Mouse (Mus musculus) adrenal gland, adult 18-20 months (tissue): ENCODE data around the gene Gm13290. TPM values are rescaled to one million over a fixed set of nuclear protein-coding genes. Genes with fewer than 3 reads are reported as not detected.
"Not testable (repeated sequence)": the region's sequence is repeated elsewhere in the genome, so short reads cannot be mapped to it uniquely, and the experiment has no call there.

Experiments
- DNase-seq, 2 experiments: peaks; one replicate each; pipeline ENCODE4 v3.0.0; 2021 to 2022; ENCODE audit warnings: low spot score in 2 of 2
- total RNA-seq, 2 experiments: library from RNA; stranded (reverse); gene quantifications; 1 replicate in 1 of 2; 2 replicates in 1 of 2; pipeline ENCODE4 v1.2.3; 2021

Gene Gm13290
- total RNA-seq, 2 experiments from 2014 or later: not detected

GRCm38 (mm10) chr4:88780320-88780719 lies 6.7 kb downstream of the Gm13290 start:
- not testable (repeated sequence) for DNase-seq

GRCm38 (mm10) chr4:88781831-88782230 lies 8.2 kb downstream of the Gm13290 start, which contains the start of gene Ifnz:
TSS of gene Ifnz (plus strand) at chr4:88782131.
- DNase-seq: not testable (repeated sequence)

- peak in 1 of 2 experiments; percentile 24 for DNase-seq
Observed at GRCm38 (mm10) chr4:88782335-88782734, 8.7 kb downstream of the Gm13290 start.

GRCm38 (mm10) chr4:88785409-88785808 lies 11.8 kb downstream of the Gm13290 start, which contains the start of gene Gm13276:
TSS of gene Gm13276 (plus strand) at chr4:88785709.
- not testable (repeated sequence) for DNase-seq

GRCm38 (mm10) chr4:88788402-88788801 lies 14.8 kb downstream of the Gm13290 start, which contains the start of gene Gm13277:
TSS of gene Gm13277 (plus strand) at chr4:88788632.
- peak; percentile 32 to 39 for DNase-seq

GRCm38 (mm10) chr4:88791250-88791649 lies 17.6 kb downstream of the Gm13290 start, which contains the start of gene Gm13278:
TSS of gene Gm13278 (plus strand) at chr4:88791550.
- not testable (repeated sequence) for DNase-seq

GRCm38 (mm10) chr4:88793936-88794675 lies 20.5 kb downstream of the Gm13290 start, which contains the start of gene Gm13275:
TSS of gene Gm13275 (plus strand) at chr4:88794487.
- DNase-seq: peak; percentile 66 to 79

- not testable (repeated sequence) for DNase-seq
Observed at GRCm38 (mm10) chr4:88797097-88797496, 23.5 kb downstream of the Gm13290 start, which contains the start of gene Gm13279. TSS of gene Gm13279 (plus strand) at chr4:88797397.

- DNase-seq: not testable (repeated sequence)
Observed at GRCm38 (mm10) chr4:88799365-88799764, 25.7 kb downstream of the Gm13290 start, which contains the start of gene Gm13285. TSS of gene Gm13285 (plus strand) at chr4:88799665.

- DNase-seq: not testable (repeated sequence)
Observed at GRCm38 (mm10) chr4:88802954-88803353, 29.3 kb downstream of the Gm13290 start, which contains the start of gene Gm13287. TSS of gene Gm13287 (plus strand) at chr4:88803254.

GRCm38 (mm10) chr4:88805231-88805630 lies 31.6 kb downstream of the Gm13290 start, which contains the start of gene Gm13288:
TSS of gene Gm13288 (plus strand) at chr4:88805531.
- DNase-seq: not testable (repeated sequence)

GRCm38 (mm10) chr4:88805761-88806160 lies 32.1 kb downstream of the Gm13290 start:
- peak; percentile 19 to 30 for DNase-seq

GRCm38 (mm10) chr4:88815928-88816327 lies 42.3 kb downstream of the Gm13290 start, which contains the start of gene Ifna7:
TSS of gene Ifna7 (plus strand) at chr4:88816228.
- no peak for DNase-seq

- DNase-seq: no peak
Observed at GRCm38 (mm10) chr4:88819659-88820058, 46.0 kb downstream of the Gm13290 start, which contains the start of gene Ifna11. TSS of gene Ifna11 (plus strand) at chr4:88819959.

- no peak for DNase-seq
Observed at GRCm38 (mm10) chr4:88822995-88823394, 49.4 kb downstream of the Gm13290 start.

Other genes starting within 250 kb of the Gm13290 start
- not detected for gene Ifna15, start 215.6 kb upstream of the Gm13290 start, total RNA-seq
- not detected for gene Ifna14, start 202.0 kb upstream of the Gm13290 start, total RNA-seq
- not detected for gene Ifna9, start 181.4 kb upstream of the Gm13290 start, total RNA-seq
- not detected for gene Ifna12, start 170.5 kb upstream of the Gm13290 start, total RNA-seq
- not detected for gene C87499, start 139.4 kb upstream of the Gm13290 start, total RNA-seq
- gene Ifna13, start 129.4 kb upstream of the Gm13290 start, total RNA-seq: not detected
- not detected for gene Ifna16, start 96.9 kb upstream of the Gm13290 start, total RNA-seq
- gene Ifna2, start 89.9 kb upstream of the Gm13290 start, total RNA-seq: not detected
- gene Ifnab, start 82.5 kb upstream of the Gm13290 start, total RNA-seq: not detected
- under 1 TPM in 1 of 2 experiments, not detected in 1; 0.40 TPM for gene Gm26566, start 52.0 kb upstream of the Gm13290 start, total RNA-seq
- gene Klhl9, start 51.4 kb upstream of the Gm13290 start, total RNA-seq: 10 to 100 TPM; 77.8 to 85.0 TPM
- gene Gm13271, start 19.0 kb upstream of the Gm13290 start, total RNA-seq: not detected
- not detected for gene Gm13283, start 13.7 kb upstream of the Gm13290 start, total RNA-seq
- not detected for gene Gm13289, start 3.1 kb downstream of the Gm13290 start, total RNA-seq
- gene Gm13272, start 6.0 kb downstream of the Gm13290 start, total RNA-seq: not detected
- not detected for gene Ifnz, start 8.3 kb downstream of the Gm13290 start, total RNA-seq
- not detected for gene Gm13276, start 11.9 kb downstream of the Gm13290 start, total RNA-seq
- not detected for gene Gm13277, start 14.8 kb downstream of the Gm13290 start, total RNA-seq
- not detected for gene Gm13278, start 17.7 kb downstream of the Gm13290 start, total RNA-seq
- gene Gm13275, start 20.7 kb downstream of the Gm13290 start, total RNA-seq: not detected
- not detected for gene Gm13279, start 23.6 kb downstream of the Gm13290 start, total RNA-seq
- gene Gm13285, start 25.8 kb downstream of the Gm13290 start, total RNA-seq: not detected
- gene Gm13287, start 29.4 kb downstream of the Gm13290 start, total RNA-seq: not detected
- gene Gm13288, start 31.7 kb downstream of the Gm13290 start, total RNA-seq: not detected
- not detected for gene Ifna7, start 42.4 kb downstream of the Gm13290 start, total RNA-seq
- gene Ifna11, start 46.1 kb downstream of the Gm13290 start, total RNA-seq: not detected
- not detected for gene Ifna6, start 53.6 kb downstream of the Gm13290 start, total RNA-seq
- gene Ifna5, start 61.7 kb downstream of the Gm13290 start, total RNA-seq: not detected
- gene Ifna4, start 68.0 kb downstream of the Gm13290 start, total RNA-seq: not detected
- not detected for gene Ifna1, start 76.3 kb downstream of the Gm13290 start, total RNA-seq
- not detected for gene Ifne, start 106.4 kb downstream of the Gm13290 start, total RNA-seq